Mouse (Mus musculus) spleen, adult 2 months (tissue): ENCODE results near the gene Zfp423. TPM values are rescaled to one million over a fixed set of nuclear protein-coding genes. Genes with fewer than 3 reads are reported as not detected.

Experiments
- DNase-seq, 2 experiments: peaks; one replicate each; pipeline versions ENCODE4 v3.0.0 to v3.0.0-alpha.2; 2012 to 2021; ENCODE audit warnings: low spot score in 2 of 2, low read depth in 1 of 2
- H3K27ac ChIP-seq: fragments of 200-500 bp; 2 replicates; pipeline ENCODE4 v1.5.1; 2012; ENCODE audit warnings: low read length, inconsistent platforms; ENCODE audit not compliant: insufficient read depth
- H3K27me3 ChIP-seq: fragments of 200-500 bp; 2 replicates; pipeline ENCODE4 v1.6.1; 2012; ENCODE audit warnings: mild to moderate bottlenecking, moderate library complexity, low read length, inconsistent platforms; ENCODE audit not compliant: control insufficient read depth, insufficient read depth
- H3K36me3 ChIP-seq: fragments of 200-500 bp; 2 replicates; pipeline ENCODE4 v1.6.1; 2012; ENCODE audit warnings: mild to moderate bottlenecking, low read length, inconsistent platforms; ENCODE audit not compliant: control insufficient read depth, insufficient read depth
- H3K4me1 ChIP-seq: fragments of 200-500 bp; 2 replicates; pipeline ENCODE4 v1.6.1; 2011; ENCODE audit warnings: inconsistent platforms; ENCODE audit not compliant: control insufficient read depth, insufficient read depth, insufficient read length
- H3K4me3 ChIP-seq: fragments of 200-500 bp; 2 replicates; pipeline ENCODE4 v1.5.1; 2011; ENCODE audit warnings: mild to moderate bottlenecking, inconsistent platforms; ENCODE audit not compliant: insufficient read depth, insufficient read length; ENCODE audit errors: extremely low read depth
- CTCF ChIP-seq: fragments of 200-500 bp; IDR thresholded peaks from 2 replicates; pipeline ENCODE4 v1.5.1; 2011; ENCODE audit warnings: mild to moderate bottlenecking, inconsistent platforms; ENCODE audit not compliant: insufficient read depth, insufficient read length, insufficient replicate concordance; ENCODE audit errors: extremely low read depth
- POLR2A ChIP-seq: fragments of 200-500 bp; IDR thresholded peaks from 2 replicates; pipeline ENCODE4 v1.6.1; 2011; ENCODE audit warnings: low read depth, low read length, inconsistent platforms
- WGBS: fragments of 180-500 bp; shearing (Covaris S2); methylation state at CpG from one replicate; pipeline ENCODE4 v1.1.7; 2018; 5-methylcytosine and 5-hydroxymethylcytosine counted together
- polyA plus RNA-seq: library from polyadenylated mRNA; depleted of rRNA; stranded (reverse); fragments of >200 nt; gene quantifications from 2 replicates; pipeline ENCODE4 v1.2.3, GENCODE M21; 2012

Gene Zfp423
- polyA plus RNA-seq, 1 experiment, result 4.6 TPM

GRCm38 (mm10) chr8:87922446-87922845 lies 36.9 kb downstream of the Zfp423 start:
- WGBS, result 85% methylated on average over 6 of the region's 6 CpGs
- Histone ChIP-seq H3K4me1 (no peaks in the 10 kb centered on the region), H3K4me3 (no peak overlapping the region), H3K27ac (no peak overlapping the region), H3K36me3 (no peaks in the 10 kb centered on the region), H3K27me3 (no peaks in the 10 kb centered on the region)
- no peak for TF ChIP-seq CTCF
- TF ChIP-seq POLR2A, result no peak
- no peak for DNase-seq

GRCm38 (mm10) chr8:87918004-87918403 lies 41.4 kb downstream of the Zfp423 start:
- no peak overlapping the region for H3K4me3 ChIP-seq
- no peaks in the 10 kb centered on the region for H3K4me1 ChIP-seq
- DNase-seq, result no peak
- TF ChIP-seq POLR2A (no peak), CTCF (no peak)
- no peak overlapping the region for H3K27ac ChIP-seq
- H3K36me3 ChIP-seq, result no peaks in the 10 kb centered on the region
- no peaks in the 10 kb centered on the region for H3K27me3 ChIP-seq
- 47% methylated on average over 5 of the region's 5 CpGs for WGBS

- 71% methylated on average over 9 of the region's 9 CpGs for WGBS
- Histone ChIP-seq H3K4me1 (no peaks in the 10 kb centered on the region), H3K36me3 (no peaks in the 10 kb centered on the region), H3K4me3 (no peak overlapping the region), H3K27me3 (no peaks in the 10 kb centered on the region), H3K27ac (no peak overlapping the region)
- no peak for TF ChIP-seq CTCF
- no peak for TF ChIP-seq POLR2A
- no peak for DNase-seq
Measured at GRCm38 (mm10) chr8:87915763-87916162, 43.6 kb downstream of the Zfp423 start.

- Histone ChIP-seq H3K27me3 (no peaks in the 10 kb centered on the region), H3K27ac (no peak overlapping the region), H3K4me1 (no peaks in the 10 kb centered on the region), H3K4me3 (no peak overlapping the region), H3K36me3 (no peaks in the 10 kb centered on the region)
- WGBS, result 65% methylated on average over 6 of the region's 6 CpGs
- no peak for DNase-seq
- TF ChIP-seq CTCF, result no peak
- no peak for TF ChIP-seq POLR2A
Measured at GRCm38 (mm10) chr8:87914247-87914967, 45.0 kb downstream of the Zfp423 start.

- H3K4me3 ChIP-seq, result no peak overlapping the region
- H3K4me1 ChIP-seq, result no peaks in the 10 kb centered on the region
- TF ChIP-seq POLR2A (no peak), CTCF (no peak)
- H3K27ac ChIP-seq, result no peak overlapping the region
- H3K36me3 ChIP-seq, result no peaks in the 10 kb centered on the region
- no peak for DNase-seq
- no peaks in the 10 kb centered on the region for H3K27me3 ChIP-seq
- WGBS, result 57% methylated on average over 2 of the region's 2 CpGs
Measured at GRCm38 (mm10) chr8:87908940-87909339, 50.5 kb downstream of the Zfp423 start.

GRCm38 (mm10) chr8:87905404-87905803 lies 54.0 kb downstream of the Zfp423 start:
- Histone ChIP-seq H3K36me3 (no peaks in the 10 kb centered on the region), H3K27me3 (no peaks in the 10 kb centered on the region), H3K4me1 (no peaks in the 10 kb centered on the region), H3K4me3 (no peak overlapping the region), H3K27ac (no peak overlapping the region)
- TF ChIP-seq CTCF, result no peak
- TF ChIP-seq POLR2A, result no peak
- 88% methylated on average over 5 of the region's 5 CpGs for WGBS
- DNase-seq, result no peak

- TF ChIP-seq CTCF (no peak), POLR2A (no peak)
- Histone ChIP-seq H3K36me3 (no peaks in the 10 kb centered on the region), H3K27ac (no peak overlapping the region), H3K4me1 (no peaks in the 10 kb centered on the region), H3K4me3 (no peak overlapping the region), H3K27me3 (no peaks in the 10 kb centered on the region)
- no peak for DNase-seq
- 87% methylated on average over 5 of the region's 5 CpGs for WGBS
Measured at GRCm38 (mm10) chr8:87904108-87904507, 55.3 kb downstream of the Zfp423 start.
